Mouse (Mus musculus) adipose tissue, adult 10 weeks (tissue): ENCODE data around the gene Opa1. TPM values are rescaled to one million over a fixed set of nuclear protein-coding genes. Genes with fewer than 3 reads are reported as not detected.

Experiments used
- polyA plus RNA-seq: library from polyadenylated mRNA; stranded (reverse); fragments of 350-450 nt; fragmentation: Illumina TruSeq; extraction: RNeasy Lipid Tissue Mini Kit (QIAGEN cat#74804); gene quantifications from one replicate; pipeline ENCODE4 v1.2.3, GENCODE M21; 2014; ENCODE audit warnings: low read depth, low replicate concordance

Opa1 gene
- polyA plus RNA-seq = 25.3 TPM

GRCm38 (mm10) chr16:29579167-29579786 lies at the start of gene Opa1:
Opa1 (plus strand) TSS chr16:29579334.

GRCm38 (mm10) chr16:29544829-29545228 lies 34.3 kb upstream of the Opa1 start, which contains the start of gene Atp13a4:
Atp13a4 (minus strand) TSS chr16:29544864.

Other genes starting within 250 kb of the Opa1 start
- 0.09 TPM for gene Atp13a5, start 200.6 kb upstream of the Opa1 start, polyA plus RNA-seq
- 30.5 TPM for gene Atp13a4, start 34.5 kb upstream of the Opa1 start, polyA plus RNA-seq